In the genomic region with DNA sequence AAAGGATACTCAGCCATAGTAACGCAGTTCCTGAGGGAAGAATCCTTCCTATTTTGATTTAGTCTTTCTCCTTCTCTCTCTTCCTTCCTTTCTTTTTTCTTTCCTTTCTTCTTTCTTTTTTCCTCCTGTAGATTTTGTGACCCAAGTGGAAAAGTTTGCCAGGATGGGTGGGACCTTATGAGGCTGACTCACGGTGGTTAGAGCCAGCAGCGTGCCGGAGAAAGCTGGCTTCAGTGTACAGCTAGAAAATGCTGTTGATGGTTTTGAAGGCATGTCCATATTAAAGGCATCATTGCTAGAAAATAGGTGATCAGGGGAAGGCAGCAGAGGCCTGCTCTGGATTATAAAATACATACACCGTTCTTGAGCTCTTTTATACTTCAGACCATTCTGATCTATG, we compare ENCODE assay signal across 21 mouse cellular contexts. TPM values are rescaled to one million over a fixed set of nuclear protein-coding genes. Genes with fewer than 3 reads are reported as not detected.
DNase-seq lines count a peak whose midpoint lies in the region; ATAC-seq lines count a peak whose summit lies in the region.
"Had no signal": no experiment of that assay in that cellular context is flagged by ENCODE, and none has a peak within 500 bp of the region (broad histone marks: within the 10 kb centered on the region; RNA-seq: fewer than 3 reads in every experiment).

No protein-coding gene starts in this region.

- no peaks in the 10 kb centered on the region for H3K4me1 ChIP-seq in liver, embryonic 12.5 days
- H3K4me1 ChIP-seq: forebrain, embryonic 15.5 days; heart, embryonic 10.5 days; intestine, embryonic 15.5 days had no signal

- intact Hi-C loops in heart, postnatal 14 days (cut with DNase I): no loop called here

- H3K27ac ChIP-seq in liver, embryonic 12.5 days: no peak overlapping the region
- H3K27ac ChIP-seq: embryonic facial prominence, embryonic 10.5 days; forebrain, embryonic 15.5 days; heart, embryonic 10.5 days; hindbrain, embryonic 14.5 days; intestine, embryonic 15.5 days had no signal

- peak; percentile 18 for DNase-seq in heart, adult 11 months
- no peak for DNase-seq in heart, postnatal 14 days
- DNase-seq in 3T3-L1 (ENCODE audit: low read depth, low spot score) (peak; percentile 88), adipocyte (ENCODE audit: low spot score) (peak; percentile 39)
- no peak for DNase-seq in embryo, embryonic 11 days
- DNase-seq: adrenal gland, adult 2 months; adrenal gland, postnatal 25 days; B cell, adult 2 months; cerebellum, adult 18-20 months; cerebellum, adult 9-11 months; cerebellum, postnatal 36 days; gastrocnemius, postnatal 25 days had no signal

- no peak overlapping the region for H3K9ac ChIP-seq in liver, embryonic 12.5 days
- H3K9ac ChIP-seq: forebrain, embryonic 15.5 days; hindbrain, embryonic 14.5 days; intestine, embryonic 15.5 days had no signal

- ATAC-seq in liver, embryonic 12.5 days: no peak
- ATAC-seq: activated CD4-positive, CD25-positive, alpha-beta regulatory T cell, adult 4 months; forebrain, embryonic 15.5 days; intestine, embryonic 15.5 days; Patski had no signal

- H3K27me3 ChIP-seq in liver, embryonic 12.5 days (replicated peaks): peaks cover 6% of the 10 kb centered on the region; the same call in 1 of the 2 replicates
- H3K27me3 ChIP-seq: forebrain, embryonic 15.5 days; intestine, embryonic 15.5 days; Patski had no signal

- no peaks in the 10 kb centered on the region for H3K36me3 ChIP-seq in liver, embryonic 12.5 days
- H3K36me3 ChIP-seq: embryonic facial prominence, embryonic 10.5 days; forebrain, embryonic 15.5 days; intestine, embryonic 15.5 days had no signal

- H3K9me3 ChIP-seq in liver, embryonic 12.5 days (replicated peaks): no peaks in the 10 kb centered on the region
- H3K9me3 ChIP-seq: embryonic facial prominence, embryonic 10.5 days; forebrain, embryonic 15.5 days; heart, embryonic 10.5 days; intestine, embryonic 15.5 days had no signal

- WGBS in liver, embryonic 12.5 days (ENCODE audit: insufficient replicate concordance): 80% methylated on average over 5 of the region's 5 CpGs

- no peak overlapping the region for H3K4me2 ChIP-seq in liver, embryonic 12.5 days
- H3K4me2 ChIP-seq: forebrain, embryonic 15.5 days; hindbrain, embryonic 14.5 days; intestine, embryonic 15.5 days had no signal

- no peak overlapping the region for H3K4me3 ChIP-seq in liver, embryonic 12.5 days
- H3K4me3 ChIP-seq: embryonic facial prominence, embryonic 10.5 days; erythroblast, embryonic 14.5 days; forebrain, embryonic 15.5 days; heart, embryonic 10.5 days; intestine, embryonic 15.5 days had no signal

RNA-seq across cellular contexts. Expression of a gene that starts 52.6 kb away (rescaled TPM):
- total RNA-seq in heart, postnatal 14 days (2021): 1,000 to 10,000 TPM; 1,706 to 1,771 TPM
- polyA plus RNA-seq in liver, embryonic 12.5 days (2016; fragmentation: Nextera tagmentation; extraction: Ambion mirVana): 8.9 and 9.9 TPM in 2 replicates

Comparison
In these comparisons a context has a peak if more than half of its experiments do, and no peak if none do; other contexts are left out.
1. DNase-seq: peak in heart, adult 11 months (single experiment), 3T3-L1 (single experiment) and adipocyte (single experiment); none in heart, postnatal 14 days (0 of 2) and embryo, embryonic 11 days (single experiment).